Mouse (Mus musculus) stomach, postnatal 0 days (tissue): ENCODE results near the gene Tada3. TPM values are rescaled to one million over a fixed set of nuclear protein-coding genes. Genes with fewer than 3 reads are reported as not detected.
"Not testable (repeated sequence)": the region's sequence is repeated elsewhere in the genome, so short reads cannot be mapped to it uniquely, and the experiment has no call there.

Source experiments
- ATAC-seq: fragments of 200-750 bp; cut with Nextera tagmentation; 2 replicates; pipeline ENCODE4 v1.8.0; 2017; ENCODE audit not compliant: low FRiP score, low TSS enrichment
- DNase-seq: peaks from one replicate; pipeline ENCODE4 v3.0.0-alpha.2; 2016; ENCODE audit warnings: low spot score
- H3K27ac ChIP-seq: fragments of 300-500 bp; sonication (generic); replicated peaks from 2 replicates; pipeline ENCODE4 v1.5.1; 2014; ENCODE audit warnings: mild to moderate bottlenecking, control low read depth
- H3K27me3 ChIP-seq: fragments of 300-500 bp; sonication (generic); 2 replicates; pipeline ENCODE4 v1.6.1; 2014; ENCODE audit warnings: low read length; ENCODE audit not compliant: control insufficient read depth, insufficient read depth
- H3K36me3 ChIP-seq: fragments of 300-500 bp; sonication (generic); 2 replicates; pipeline ENCODE4 v1.6.1; 2014; ENCODE audit warnings: low read length, mixed read lengths; ENCODE audit not compliant: control insufficient read depth, insufficient read depth
- H3K4me1 ChIP-seq: fragments of 300-500 bp; sonication (generic); replicated peaks from 2 replicates; pipeline ENCODE4 v1.6.1; 2014; ENCODE audit warnings: antibody characterized with exemption; ENCODE audit not compliant: control insufficient read depth, insufficient read depth
- H3K4me2 ChIP-seq: fragments of 300-500 bp; sonication (generic); replicated peaks from 2 replicates; pipeline ENCODE4 v1.6.1; 2014; ENCODE audit warnings: low read depth, mild to moderate bottlenecking, control low read depth, moderate library complexity
- H3K4me3 ChIP-seq: fragments of 300-500 bp; sonication (generic); 2 replicates; pipeline ENCODE4 v1.5.1; 2014; ENCODE audit warnings: low read depth, low read length, control low read depth
- H3K9ac ChIP-seq: fragments of 300-500 bp; sonication (generic); 2 replicates; pipeline ENCODE4 v1.6.1; 2014; ENCODE audit warnings: mild to moderate bottlenecking, low read length, control low read depth, mixed read lengths
- H3K9me3 ChIP-seq: fragments of 300-500 bp; sonication (generic); 2 replicates; pipeline ENCODE4 v1.6.1; 2016; ENCODE audit warnings: low read length; ENCODE audit not compliant: control insufficient read depth
- CTCF ChIP-seq: IDR thresholded peaks from 2 replicates; pipeline ENCODE4 v1.5.1; 2016; ENCODE audit warnings: antibody characterized with exemption, low read depth, mild to moderate bottlenecking, moderate library complexity
- EP300 ChIP-seq: optimal IDR thresholded peaks from 2 replicates; pipeline ENCODE3; 2016; ENCODE audit warnings: antibody characterized with exemption
- WGBS: fragments of 180-500 bp; shearing (Covaris S2); extraction: QIAGEN DNeasy Blood & Tissue Kit; methylation state at CpG from one replicate; pipeline ENCODE4 v1.1.7; 2014; 5-methylcytosine and 5-hydroxymethylcytosine counted together
- polyA plus RNA-seq: library from polyadenylated mRNA; unstranded; fragments of >200 nt; fragmentation: Nextera tagmentation; extraction: Ambion mirVana; gene quantifications from 2 replicates; pipeline ENCODE4 v1.2.1, GENCODE M21; 2015

Gene Tada3
- polyA plus RNA-seq, 1 experiment from 2014 or later = 21.3 TPM

DNA sequence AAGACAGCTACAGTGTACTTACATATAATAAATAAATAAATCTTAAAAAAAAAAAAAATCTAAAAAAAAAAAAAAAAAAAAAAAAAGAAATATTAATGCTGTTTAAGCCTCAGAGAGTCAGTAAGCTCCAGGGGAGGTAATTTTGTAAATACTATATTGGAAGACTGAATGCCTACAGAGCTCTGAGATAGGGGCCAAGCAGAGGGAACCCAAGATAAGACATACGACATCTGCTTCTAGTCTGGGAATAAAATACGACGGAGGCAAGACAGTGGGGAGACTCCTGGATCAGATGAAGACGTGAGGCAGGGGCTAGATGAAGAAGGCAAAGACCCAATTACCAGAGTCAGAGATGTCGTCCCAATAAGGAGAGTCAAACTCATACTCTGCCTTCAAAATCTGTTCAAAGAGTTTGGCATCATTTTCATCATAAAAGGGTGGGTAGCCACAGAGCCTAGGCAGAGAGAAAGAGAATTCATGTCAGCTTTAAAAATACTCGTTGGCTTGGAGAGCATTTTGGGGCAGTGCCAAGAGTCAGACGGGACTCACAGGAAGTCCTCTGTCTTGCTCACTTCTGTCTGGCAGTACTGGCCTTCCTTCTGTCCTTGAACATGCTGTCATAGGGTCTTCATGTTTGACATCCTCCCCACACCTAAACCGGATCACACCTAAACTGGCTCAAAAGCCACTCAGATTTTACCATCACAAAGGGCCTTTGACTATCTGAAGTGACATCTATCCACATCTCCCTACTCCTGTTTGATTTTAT is 40.6 kb downstream of the Tada3 start:
- Histone ChIP-seq H3K27me3 (no peaks in the 10 kb centered on the region), H3K36me3 (peaks cover 12% of the 10 kb centered on the region), H3K4me3 (no peak overlapping the region), H3K9me3 (no peaks in the 10 kb centered on the region), H3K27ac (no peak overlapping the region), H3K4me2 (no peak overlapping the region), H3K4me1 (0 out of 2 replicates have a peak, but pooled peaks cover 2% of the 10 kb centered on the region), H3K9ac (no peak overlapping the region)
- no peak for TF ChIP-seq CTCF
- TF ChIP-seq EP300 = no peak
- ATAC-seq (no peak), DNase-seq (no peak)
- WGBS = 57% methylated on average over 8 of the region's 8 CpGs

DNA sequence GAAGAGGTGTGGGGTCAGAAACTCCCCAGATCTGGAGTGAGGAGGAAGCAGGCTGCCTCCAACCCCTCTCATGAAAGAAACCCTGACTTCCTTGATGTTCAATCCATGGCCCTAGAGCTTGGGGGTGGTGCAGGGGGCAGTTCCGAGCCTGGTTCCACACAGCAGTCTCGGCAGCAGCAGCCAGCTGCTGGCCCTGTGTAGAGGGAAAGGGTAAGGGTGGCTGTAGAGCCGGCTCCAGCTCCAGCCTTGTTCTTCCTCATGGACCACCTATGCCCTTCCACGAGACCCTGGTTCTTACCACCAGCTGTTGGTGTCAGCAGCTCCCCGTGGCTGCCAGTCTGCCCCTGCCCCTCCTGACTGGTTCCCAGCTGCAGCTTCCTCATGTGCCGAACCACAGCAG is 43.5 kb downstream of the Tada3 start:
- Histone ChIP-seq H3K9ac (no peak overlapping the region), H3K4me3 (no peak overlapping the region), H3K9me3 (no peaks in the 10 kb centered on the region), H3K27me3 (no peaks in the 10 kb centered on the region), H3K27ac (no peak overlapping the region), H3K4me2 (no peak overlapping the region), H3K4me1 (no peaks in the 10 kb centered on the region), H3K36me3 (peaks cover 12% of the 10 kb centered on the region)
- TF ChIP-seq EP300 (no peak), CTCF (no peak)
- DNase-seq = no peak
- 76% methylated on average over 6 of the region's 6 CpGs for WGBS
- ATAC-seq = no peak

DNA sequence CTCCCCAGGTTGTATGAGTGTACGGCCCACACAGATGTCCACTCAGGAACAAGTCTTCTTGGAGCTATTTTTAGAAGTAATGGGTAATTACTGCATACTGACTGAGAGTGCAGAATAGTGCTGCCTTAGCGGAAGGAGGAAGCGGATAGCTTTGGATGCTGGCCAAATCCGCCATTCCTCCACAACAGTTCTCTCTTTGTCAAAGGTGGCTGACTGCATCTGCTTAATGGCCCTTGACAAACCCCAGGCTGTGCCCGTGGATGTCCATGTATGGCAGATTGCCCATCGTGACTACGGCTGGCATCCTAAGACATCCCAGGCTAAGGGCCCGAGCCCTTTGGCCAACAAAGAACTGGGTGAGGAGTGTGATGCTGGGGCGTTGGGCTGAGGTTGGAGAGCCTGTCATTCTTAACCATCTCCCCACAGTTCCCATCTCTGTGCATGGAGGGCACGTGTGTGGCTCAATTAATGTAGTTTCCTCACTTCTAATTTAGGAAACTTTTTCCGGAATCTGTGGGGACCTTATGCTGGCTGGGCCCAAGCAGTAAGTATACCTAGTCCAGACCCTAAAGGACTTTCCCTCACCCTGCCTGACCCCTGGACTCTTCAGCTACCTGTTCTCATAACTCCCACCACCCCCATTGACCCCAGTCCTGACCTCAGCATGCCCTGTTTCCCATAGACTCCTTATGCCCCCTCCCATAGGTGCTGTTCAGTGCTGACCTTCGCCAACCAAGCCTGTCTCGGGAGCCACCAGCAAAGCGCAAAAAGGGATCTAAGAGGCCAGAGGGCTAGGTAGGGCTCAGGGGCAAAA is 44.3 kb downstream of the Tada3 start:
- Histone ChIP-seq H3K9me3 (no peaks in the 10 kb centered on the region), H3K36me3 (peaks cover 12% of the 10 kb centered on the region), H3K4me3 (no peak overlapping the region), H3K9ac (no peak overlapping the region), H3K27me3 (no peaks in the 10 kb centered on the region), H3K4me2 (no peak overlapping the region), H3K4me1 (no peaks in the 10 kb centered on the region), H3K27ac (peak overlapping the region; percentile 63)
- WGBS = 60% methylated on average over 14 of the region's 14 CpGs
- DNase-seq (peak; percentile 75), ATAC-seq (peak; percentile 77)
- TF ChIP-seq EP300 = no peak
- no peak for TF ChIP-seq CTCF

DNA sequence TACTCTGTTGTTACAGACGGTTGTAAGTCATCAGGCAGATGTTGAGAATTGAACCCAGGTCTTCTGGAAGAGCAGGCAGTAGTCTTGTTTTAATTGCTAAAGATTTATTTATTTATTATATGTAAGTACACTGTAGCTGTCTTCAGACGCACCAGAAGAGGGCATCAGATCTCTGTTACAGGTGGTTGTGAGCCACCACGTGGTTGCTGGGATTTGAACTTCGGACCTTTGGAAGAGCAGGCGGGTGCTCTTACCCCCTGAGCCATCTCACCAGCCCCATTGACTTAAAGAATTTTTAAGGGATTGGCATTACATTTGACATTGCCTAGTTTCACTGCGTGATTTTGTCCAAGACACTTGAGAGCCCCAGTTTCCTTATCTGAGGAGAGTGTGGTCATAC is 44.9 kb downstream of the Tada3 start:
- WGBS = 62% methylated on average over 6 of the region's 6 CpGs
- H3K27me3 ChIP-seq, H3K4me1 ChIP-seq, H3K4me3 ChIP-seq, H3K4me2 ChIP-seq, H3K9ac ChIP-seq, H3K36me3 ChIP-seq, DNase-seq, H3K9me3 ChIP-seq: not testable (repeated sequence)
- peak; percentile 16 for ATAC-seq
- TF ChIP-seq CTCF = peak; percentile 40
- H3K27ac ChIP-seq = peak overlapping the region; percentile 63

DNA sequence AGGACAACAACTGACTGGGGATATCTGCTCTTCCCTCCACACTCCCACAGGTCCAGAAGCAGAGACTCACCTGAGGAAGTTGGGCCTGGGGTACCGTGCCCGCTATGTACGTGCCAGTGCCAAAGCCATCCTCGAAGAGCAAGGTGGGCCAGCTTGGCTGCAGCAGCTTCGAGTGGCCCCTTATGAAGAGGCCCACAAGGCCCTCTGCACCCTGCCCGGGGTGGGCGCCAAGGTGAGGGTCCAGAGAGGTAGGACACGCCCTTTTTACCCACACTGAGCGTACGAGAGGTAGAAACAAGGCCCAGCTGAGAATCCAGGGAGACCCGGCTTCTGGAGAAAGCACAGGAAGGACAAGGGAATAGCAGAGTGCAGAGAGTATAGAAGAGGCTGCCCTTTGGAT is 46.0 kb downstream of the Tada3 start:
- H3K4me3 ChIP-seq = no peak overlapping the region
- 89% methylated on average over 11 of the region's 11 CpGs for WGBS
- peaks cover 10% of the 10 kb centered on the region for H3K36me3 ChIP-seq
- no peak for ATAC-seq
- H3K4me2 ChIP-seq = no peak overlapping the region
- H3K27me3 ChIP-seq = no peaks in the 10 kb centered on the region
- no peak overlapping the region for H3K9ac ChIP-seq
- H3K9me3 ChIP-seq = no peaks in the 10 kb centered on the region
- no peak for TF ChIP-seq CTCF
- no peak for TF ChIP-seq EP300
- no peaks in the 10 kb centered on the region for H3K4me1 ChIP-seq
- DNase-seq = no peak
- no peak overlapping the region for H3K27ac ChIP-seq

DNA sequence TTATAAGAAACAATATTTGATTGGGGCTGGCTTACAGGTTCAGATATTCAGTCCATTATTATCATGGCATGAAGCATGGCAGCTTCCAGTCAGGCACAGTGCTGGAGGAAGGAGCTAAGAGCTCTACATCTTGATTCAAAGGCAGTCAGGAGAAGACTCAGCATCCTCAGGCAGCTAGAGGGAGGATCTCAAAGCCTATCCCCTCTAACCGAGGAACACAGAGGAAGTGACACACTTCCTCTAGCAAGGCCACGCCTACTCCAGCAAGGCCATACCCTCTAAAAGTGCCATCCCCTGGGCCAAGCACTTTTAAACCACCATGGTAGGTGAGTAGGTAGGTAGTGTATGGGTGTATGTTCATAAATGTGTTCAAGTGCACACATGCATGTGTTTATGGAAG is 47.1 kb downstream of the Tada3 start:
- Histone ChIP-seq H3K4me2 (no peak overlapping the region), H3K9ac (no peak overlapping the region), H3K27me3 (no peaks in the 10 kb centered on the region), H3K4me1 (0 out of 2 replicates have a peak, but pooled peaks cover 2% of the 10 kb centered on the region), H3K36me3 (peaks cover 3% of the 10 kb centered on the region), H3K27ac (no peak overlapping the region), H3K9me3 (no peaks in the 10 kb centered on the region), H3K4me3 (no peak overlapping the region)
- DNase-seq = no peak
- no peak for ATAC-seq
- TF ChIP-seq CTCF (no peak), EP300 (no peak)
- 46% methylated on average over 2 of the region's 2 CpGs for WGBS
